Mouse (Mus musculus) thymus, adult 2 months (tissue): ENCODE results near the gene Gse1.

Source experiments
- CTCF ChIP-seq: fragments of 200-500 bp; IDR thresholded peaks from 2 replicates; pipeline ENCODE4 v1.5.1; 2012; ENCODE audit warnings: mild to moderate bottlenecking, control low read depth, low read length, moderate library complexity, borderline replicate concordance; ENCODE audit not compliant: control insufficient read depth, poor library complexity, insufficient read depth; ENCODE audit errors: extremely low read depth
- POLR2A ChIP-seq: fragments of 200-500 bp; IDR thresholded peaks from 2 replicates; pipeline ENCODE4 v1.6.1; 2012; ENCODE audit warnings: mild to moderate bottlenecking, low read length, control low read depth, moderate library complexity; ENCODE audit not compliant: control insufficient read depth, poor library complexity, insufficient read depth; ENCODE audit errors: extremely low read depth

DNA sequence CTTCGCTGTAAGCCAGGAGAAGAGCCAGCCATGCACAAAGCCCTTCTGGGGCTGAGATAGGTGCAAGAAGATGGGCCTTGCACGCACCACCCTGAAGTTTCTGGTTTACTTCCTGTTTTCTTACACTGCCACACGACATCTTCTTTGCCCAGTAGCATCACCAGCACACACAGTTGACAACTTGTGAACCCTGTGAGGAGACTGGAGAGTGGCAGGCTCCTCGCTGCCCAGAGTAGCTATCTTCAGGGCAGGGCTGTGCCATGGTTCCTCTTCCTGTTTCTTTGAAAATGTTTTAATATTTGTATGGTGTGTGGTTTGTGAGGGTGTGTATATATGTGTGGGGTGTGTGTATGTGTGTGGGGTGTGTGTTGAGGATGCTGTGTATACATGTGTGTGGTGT is 84.2 kb downstream of the Gse1 start:
- no peak for TF ChIP-seq POLR2A
- no peak for TF ChIP-seq CTCF
